ENCODE assay signal across 10 mouse cellular contexts in the genomic region with DNA sequence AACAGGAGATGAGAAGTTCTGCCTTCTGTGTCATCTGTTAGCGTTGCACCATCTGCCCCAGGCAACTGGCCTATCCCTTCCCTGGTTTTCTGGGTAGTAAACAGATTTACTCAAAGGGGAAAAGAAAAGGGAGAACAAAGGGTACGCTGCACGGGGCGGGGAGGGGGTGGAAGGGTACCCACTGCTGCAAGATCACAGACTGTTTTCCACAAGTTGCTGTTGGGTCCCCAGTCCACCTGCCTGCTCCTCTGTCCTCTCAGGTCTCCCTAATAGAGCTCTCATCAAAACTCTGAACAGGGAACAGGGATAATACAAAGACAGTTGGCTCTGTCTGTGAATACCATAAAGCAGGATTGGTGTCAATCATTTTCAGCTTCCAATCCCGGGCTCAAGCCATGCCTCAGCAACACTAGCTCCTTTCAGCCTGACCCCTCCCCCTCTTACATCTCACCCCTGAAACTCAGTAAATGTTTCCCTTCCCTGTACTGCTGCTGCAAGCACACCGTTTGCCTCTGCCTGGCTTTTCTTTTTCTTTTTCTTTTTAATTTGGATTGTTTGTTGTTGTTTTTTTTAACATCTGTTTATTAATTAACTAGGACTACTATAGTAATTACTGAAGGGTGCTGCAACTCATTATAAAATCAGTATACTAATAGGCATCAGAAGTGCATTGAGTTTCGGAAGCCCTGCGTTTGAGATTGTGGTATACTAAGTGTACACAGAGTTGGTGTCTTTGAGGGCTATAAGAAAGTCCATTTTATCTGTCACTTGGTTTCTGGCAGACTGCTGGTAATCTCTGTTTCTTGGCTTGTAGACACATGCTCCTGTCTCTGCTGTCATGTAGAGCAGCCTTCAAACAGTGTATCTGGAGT.
DNase-seq lines count a peak whose midpoint lies in the region; ATAC-seq lines count a peak whose summit lies in the region.
"Had no signal": no experiment of that assay in that cellular context is flagged by ENCODE, and none has a peak within 500 bp of the region (broad histone marks: within the 10 kb centered on the region; RNA-seq: fewer than 3 reads in every experiment).

No protein-coding gene starts in this region.

- WGBS in forebrain, embryonic 15.5 days, result 10% methylated on average over 8 of the region's 8 CpGs
- WGBS in neural tube, embryonic 13.5 days, result 18% methylated on average over 8 of the region's 8 CpGs

- peak; percentile 92 for ATAC-seq in forebrain, embryonic 15.5 days (replicated peaks)
- peak; percentile 83 for ATAC-seq in neural tube, embryonic 13.5 days (ENCODE audit: low read depth)

- H3K4me1 ChIP-seq in forebrain, embryonic 15.5 days, result peaks cover 22% of the 10 kb centered on the region
- peaks cover 7% of the 10 kb centered on the region for H3K4me1 ChIP-seq in neural tube, embryonic 13.5 days (replicated peaks)
- H3K4me1 ChIP-seq: liver, embryonic 15.5 days had no signal

- H3K9me3 ChIP-seq in forebrain, embryonic 15.5 days, result no peaks in the 10 kb centered on the region
- H3K9me3 ChIP-seq in neural tube, embryonic 13.5 days, result no peaks in the 10 kb centered on the region
- H3K9me3 ChIP-seq: liver, embryonic 15.5 days had no signal

- no peak overlapping the region for H3K4me3 ChIP-seq in forebrain, embryonic 15.5 days
- H3K4me3 ChIP-seq in neural tube, embryonic 13.5 days, result no peak overlapping the region
- H3K4me3 ChIP-seq: liver, embryonic 15.5 days had no signal

- H3K9ac ChIP-seq in forebrain, embryonic 15.5 days (replicated peaks), result no peak overlapping the region
- H3K9ac ChIP-seq in neural tube, embryonic 13.5 days, result no peak overlapping the region
- H3K9ac ChIP-seq: liver, embryonic 15.5 days had no signal

- peak overlapping the region; percentile 84 for H3K27ac ChIP-seq in forebrain, embryonic 15.5 days (replicated peaks)
- H3K27ac ChIP-seq in neural tube, embryonic 13.5 days (replicated peaks), result no peak overlapping the region; the same call in 1 of the 2 replicates
- H3K27ac ChIP-seq: liver, embryonic 15.5 days had no signal

- H3K36me3 ChIP-seq in forebrain, embryonic 15.5 days, result no peaks in the 10 kb centered on the region
- no peaks in the 10 kb centered on the region for H3K36me3 ChIP-seq in neural tube, embryonic 13.5 days
- H3K36me3 ChIP-seq: liver, embryonic 15.5 days had no signal

- no peaks in the 10 kb centered on the region for H3K27me3 ChIP-seq in forebrain, embryonic 15.5 days
- no peaks in the 10 kb centered on the region for H3K27me3 ChIP-seq in neural tube, embryonic 13.5 days
- H3K27me3 ChIP-seq: liver, embryonic 15.5 days had no signal

- peak overlapping the region; percentile 35 for H3K4me2 ChIP-seq in forebrain, embryonic 15.5 days (replicated peaks)
- H3K4me2 ChIP-seq in neural tube, embryonic 13.5 days, result peak overlapping the region; percentile 32
- H3K4me2 ChIP-seq: heart, embryonic 11.5 days; liver, embryonic 15.5 days had no signal

- DNase-seq in layer of hippocampus, adult 11-12 months (ENCODE audit: low spot score), result peak; percentile 31
- no peak for DNase-seq in layer of hippocampus, adult 9-10 months (ENCODE audit: low spot score)
- DNase-seq in layer of hippocampus, postnatal 36 days, result peak; percentile 42 to 60
- DNase-seq in gastrocnemius, adult 8-10 months (ENCODE audit: low spot score in 2 of 2), result no peak
- no peak for DNase-seq in urinary bladder, adult 18-20 months (ENCODE audit: low spot score in 2 of 2)
- no peak for DNase-seq in thymus, postnatal 4 days

Comparison
In these comparisons a context has a peak if more than half of its experiments do, and no peak if none do; other contexts are left out.
1. DNase-seq: peak in layer of hippocampus, adult 11-12 months (single experiment) and layer of hippocampus, postnatal 36 days (2 of 2); none in layer of hippocampus, adult 9-10 months (single experiment), gastrocnemius, adult 8-10 months (0 of 2), urinary bladder, adult 18-20 months (0 of 2) and thymus, postnatal 4 days (single experiment).